Mouse (Mus musculus): ENCODE results near the gene Lama1. TPM values are rescaled to one million over a fixed set of nuclear protein-coding genes. Genes with fewer than 3 reads are reported as not detected.

The Lama1 gene
- polyA plus RNA-seq, 1 experiment from 2014 or later = 16.4 TPM

- Histone ChIP-seq H3K27ac (no peak overlapping the region), H3K27me3 (no peaks in the 10 kb centered on the region), H3K9ac (no peak overlapping the region), H3K4me1 (no peaks in the 10 kb centered on the region; the same call in 1 of the 2 replicates), H3K36me3 (replicated peaks) (no peaks in the 10 kb centered on the region), H3K4me2 (no peak overlapping the region), H3K9me3 (no peaks in the 10 kb centered on the region), H3K4me3 (replicated peaks) (no peak overlapping the region)
- 80% methylated on average over 16 of the region's 16 CpGs for WGBS
- ATAC-seq (ENCODE audit: low FRiP score) = peak; percentile 75
Measured at GRCm38 (mm10) chr17:67861744-67862535, 164.9 kb downstream of the Lama1 start.

- H3K4me1 ChIP-seq = no peaks in the 10 kb centered on the region; the same call in 1 of the 2 replicates
- no peaks in the 10 kb centered on the region for H3K9me3 ChIP-seq
- 93% methylated on average over 10 of the region's 10 CpGs for WGBS
- no peak overlapping the region for H3K9ac ChIP-seq
- H3K27me3 ChIP-seq = no peaks in the 10 kb centered on the region
- 0 out of 2 replicates have a peak, but pooled peaks cover 5% of the 10 kb centered on the region for H3K36me3 ChIP-seq (replicated peaks)
- H3K27ac ChIP-seq = no peak overlapping the region
- no peak overlapping the region for H3K4me2 ChIP-seq
- no peak overlapping the region for H3K4me3 ChIP-seq (replicated peaks)
- ATAC-seq (ENCODE audit: low FRiP score) = no peak
Measured at GRCm38 (mm10) chr17:67864363-67864762, 167.3 kb downstream of the Lama1 start.

DNA sequence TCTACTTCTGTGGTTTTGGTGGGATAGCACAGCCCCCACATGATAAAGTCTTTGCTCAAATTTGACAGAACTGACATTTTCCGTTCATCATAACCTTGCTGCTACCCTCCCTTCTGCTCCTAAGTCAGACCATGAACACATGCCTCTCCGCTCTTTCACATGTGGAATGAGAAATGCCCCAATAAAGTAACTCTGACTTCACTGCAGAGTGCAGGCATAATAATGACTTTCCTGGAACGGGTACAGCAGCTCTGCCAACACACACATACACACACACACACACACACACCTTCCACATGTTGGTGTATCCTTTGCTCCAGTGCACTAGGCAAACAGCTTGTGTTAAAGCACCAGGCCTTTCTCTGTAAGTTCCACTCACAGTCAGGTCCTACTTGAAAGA is 167.9 kb downstream of the Lama1 start:
- WGBS = 89% methylated on average over 3 of the region's 3 CpGs
- Histone ChIP-seq H3K4me2 (no peak overlapping the region), H3K4me1 (no peaks in the 10 kb centered on the region; the same call in 1 of the 2 replicates), H3K9me3 (no peaks in the 10 kb centered on the region), H3K27ac (no peak overlapping the region), H3K9ac (no peak overlapping the region), H3K27me3 (no peaks in the 10 kb centered on the region), H3K4me3 (replicated peaks) (no peak overlapping the region), H3K36me3 (replicated peaks) (0 out of 2 replicates have a peak, but pooled peaks cover 5% of the 10 kb centered on the region)
- ATAC-seq (ENCODE audit: low FRiP score) = no peak

- Histone ChIP-seq H3K27me3 (no peaks in the 10 kb centered on the region), H3K36me3 (replicated peaks) (0 out of 2 replicates have a peak, but pooled peaks cover 5% of the 10 kb centered on the region), H3K4me1 (no peaks in the 10 kb centered on the region; the same call in 1 of the 2 replicates), H3K4me3 (replicated peaks) (no peak overlapping the region), H3K9me3 (no peaks in the 10 kb centered on the region), H3K27ac (no peak overlapping the region), H3K9ac (no peak overlapping the region), H3K4me2 (no peak overlapping the region)
- whole genome bisulfite sequencing = 76% methylated on average over 9 of the region's 9 CpGs
- no peak for ATAC-seq (ENCODE audit: low FRiP score)
Measured at GRCm38 (mm10) chr17:67866026-67866425, 169.0 kb downstream of the Lama1 start.

GRCm38 (mm10) chr17:67866541-67867241 is 169.6 kb downstream of the Lama1 start:
- no peaks in the 10 kb centered on the region; the same call in 1 of the 2 replicates for H3K4me1 ChIP-seq
- H3K9ac ChIP-seq = no peak overlapping the region
- WGBS = 73% methylated on average over 20 of the region's 20 CpGs
- no peak overlapping the region for H3K4me3 ChIP-seq (replicated peaks)
- no peaks in the 10 kb centered on the region for H3K27me3 ChIP-seq
- H3K27ac ChIP-seq = 0 out of 2 replicates have a peak overlapping the region, but pooled peaks have one; percentile 6
- no peaks in the 10 kb centered on the region for H3K9me3 ChIP-seq
- ATAC-seq (ENCODE audit: low FRiP score) = no peak
- H3K4me2 ChIP-seq = no peak overlapping the region
- 0 out of 2 replicates have a peak, but pooled peaks cover 5% of the 10 kb centered on the region for H3K36me3 ChIP-seq (replicated peaks)

DNA sequence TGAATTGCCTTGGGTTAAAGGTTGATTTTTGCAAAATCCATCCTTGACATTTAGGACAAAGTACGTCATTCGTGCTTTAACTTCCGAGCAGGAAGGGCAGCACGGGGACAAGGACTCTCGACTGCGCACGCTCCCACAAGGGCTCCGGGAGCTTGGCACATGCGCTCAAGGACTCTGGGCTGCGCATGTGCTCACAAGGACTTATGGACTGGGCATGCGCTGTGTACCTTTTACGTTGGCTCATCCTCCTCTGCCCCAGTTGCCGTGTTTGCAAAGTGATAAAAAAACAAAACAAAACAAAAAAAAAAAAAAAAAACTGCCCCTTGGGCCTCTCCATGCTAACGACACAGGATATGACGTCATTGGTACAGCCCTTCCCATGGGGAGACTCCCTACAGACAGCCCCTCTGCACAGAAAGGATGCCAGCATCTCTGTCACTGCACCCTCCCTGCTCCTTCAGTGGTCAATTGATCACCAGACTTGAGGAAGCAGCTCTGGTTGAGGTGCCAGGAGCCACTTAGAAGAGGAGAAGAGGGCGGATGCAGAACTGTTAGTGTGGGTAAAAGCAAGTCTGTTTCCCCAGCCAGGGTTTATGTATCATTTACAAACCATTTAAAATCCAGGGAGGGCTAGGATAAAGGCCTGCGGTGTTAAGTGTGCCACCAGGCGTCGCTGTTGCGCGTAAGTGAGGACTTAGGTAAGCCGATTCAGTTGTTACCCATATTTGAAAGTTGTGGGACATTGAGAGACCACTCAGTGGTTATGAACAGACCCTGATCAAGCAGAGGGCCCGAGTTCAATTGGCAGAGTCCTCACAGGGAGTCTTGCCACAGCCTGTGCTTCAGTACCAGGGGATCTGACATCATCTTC is 172.9 kb downstream of the Lama1 start:
- 65% methylated on average over 23 of the region's 23 CpGs for WGBS
- no peaks in the 10 kb centered on the region for H3K27me3 ChIP-seq
- peak; percentile 76 for ATAC-seq (ENCODE audit: low FRiP score)
- H3K27ac ChIP-seq = no peak overlapping the region
- H3K4me3 ChIP-seq (replicated peaks) = no peak overlapping the region
- H3K4me1 ChIP-seq = no peaks in the 10 kb centered on the region; the same call in 1 of the 2 replicates
- no peak overlapping the region for H3K9ac ChIP-seq
- no peak overlapping the region for H3K4me2 ChIP-seq
- H3K36me3 ChIP-seq (replicated peaks) = 0 out of 2 replicates have a peak, but pooled peaks cover 5% of the 10 kb centered on the region
- H3K9me3 ChIP-seq = no peaks in the 10 kb centered on the region

Other genes with a start within 250 kb of the Lama1 start
- not detected in 2 replicates for gene Lrrc30, start 64.5 kb upstream of the Lama1 start, polyA plus RNA-seq (2016; fragmentation: Nextera tagmentation; extraction: Ambion mirVana)

All from forebrain, embryonic 12.5 days (tissue).